Mouse (Mus musculus) skeletal muscle tissue, adult 2 months (tissue): Measurements from ENCODE around the gene D6Ertd527e.

ENCODE experiments used
- DNase-seq: peaks from one replicate; pipeline ENCODE4 v3.0.0-alpha.2; 2012; ENCODE audit warnings: low read depth, low spot score

Gene D6Ertd527e

GRCm38 (mm10) chr6:87111493-87111892, 6.9 kb downstream of the D6Ertd527e start:
- DNase-seq = no peak

- peak; percentile 61 for DNase-seq
These were observed 7.6 kb downstream of the D6Ertd527e start for GRCm38 (mm10) chr6:87112125-87112524.

GRCm38 (mm10) chr6:87115981-87116380, 11.4 kb downstream of the D6Ertd527e start:
- DNase-seq = no peak

GRCm38 (mm10) chr6:87116596-87116995, 12.1 kb downstream of the D6Ertd527e start:
- no peak for DNase-seq

- no peak for DNase-seq
These were observed 14.7 kb downstream of the D6Ertd527e start for GRCm38 (mm10) chr6:87119066-87119837.

- no peak for DNase-seq
These were observed 15.4 kb downstream of the D6Ertd527e start for GRCm38 (mm10) chr6:87119975-87120374.

GRCm38 (mm10) chr6:87120661-87121060, 16.1 kb downstream of the D6Ertd527e start:
- DNase-seq = no peak

GRCm38 (mm10) chr6:87121961-87122360, 17.4 kb downstream of the D6Ertd527e start:
- DNase-seq = no peak

GRCm38 (mm10) chr6:87123406-87123805, 18.9 kb downstream of the D6Ertd527e start:
- DNase-seq = no peak

GRCm38 (mm10) chr6:87123973-87124372, 19.4 kb downstream of the D6Ertd527e start:
- no peak for DNase-seq

GRCm38 (mm10) chr6:87127049-87127753, 22.7 kb downstream of the D6Ertd527e start:
- no peak for DNase-seq

- DNase-seq = no peak
These were observed 25.3 kb downstream of the D6Ertd527e start for GRCm38 (mm10) chr6:87129861-87130260.

- DNase-seq = no peak
These were observed 26.1 kb downstream of the D6Ertd527e start for GRCm38 (mm10) chr6:87130628-87131027.

- no peak for DNase-seq
These were observed 26.5 kb downstream of the D6Ertd527e start for GRCm38 (mm10) chr6:87131078-87131477.

- no peak for DNase-seq
These were observed 29.0 kb downstream of the D6Ertd527e start for GRCm38 (mm10) chr6:87133520-87133919.

GRCm38 (mm10) chr6:87133966-87134546, 29.5 kb downstream of the D6Ertd527e start:
- DNase-seq = no peak

- no peak for DNase-seq
These were observed 33.9 kb downstream of the D6Ertd527e start for GRCm38 (mm10) chr6:87138479-87138878.

- peak; percentile 53 for DNase-seq
These were observed 35.4 kb downstream of the D6Ertd527e start for GRCm38 (mm10) chr6:87139796-87140553.

- no peak for DNase-seq
These were observed 37.7 kb downstream of the D6Ertd527e start for GRCm38 (mm10) chr6:87142239-87142638.

GRCm38 (mm10) chr6:87143594-87143993, 39.0 kb downstream of the D6Ertd527e start:
- no peak for DNase-seq

GRCm38 (mm10) chr6:87147921-87148320, 43.4 kb downstream of the D6Ertd527e start:
- DNase-seq = no peak

- DNase-seq = no peak
These were observed 45.9 kb downstream of the D6Ertd527e start for GRCm38 (mm10) chr6:87150471-87150870.
